Mouse (Mus musculus) skeletal muscle tissue, postnatal 0 days (tissue): ENCODE measurements around the gene Nipsnap3b. TPM values are rescaled to one million over a fixed set of nuclear protein-coding genes. Genes with fewer than 3 reads are reported as not detected.

Experiments used
- polyA plus RNA-seq: library from polyadenylated mRNA; unstranded; fragments of >200 nt; fragmentation: Nextera tagmentation; extraction: Ambion mirVana; gene quantifications from 2 replicates; pipeline ENCODE4 v1.2.1, GENCODE M21; 2015

The Nipsnap3b gene
- 24.3 and 30.0 TPM in 2 replicates for polyA plus RNA-seq

DNA sequence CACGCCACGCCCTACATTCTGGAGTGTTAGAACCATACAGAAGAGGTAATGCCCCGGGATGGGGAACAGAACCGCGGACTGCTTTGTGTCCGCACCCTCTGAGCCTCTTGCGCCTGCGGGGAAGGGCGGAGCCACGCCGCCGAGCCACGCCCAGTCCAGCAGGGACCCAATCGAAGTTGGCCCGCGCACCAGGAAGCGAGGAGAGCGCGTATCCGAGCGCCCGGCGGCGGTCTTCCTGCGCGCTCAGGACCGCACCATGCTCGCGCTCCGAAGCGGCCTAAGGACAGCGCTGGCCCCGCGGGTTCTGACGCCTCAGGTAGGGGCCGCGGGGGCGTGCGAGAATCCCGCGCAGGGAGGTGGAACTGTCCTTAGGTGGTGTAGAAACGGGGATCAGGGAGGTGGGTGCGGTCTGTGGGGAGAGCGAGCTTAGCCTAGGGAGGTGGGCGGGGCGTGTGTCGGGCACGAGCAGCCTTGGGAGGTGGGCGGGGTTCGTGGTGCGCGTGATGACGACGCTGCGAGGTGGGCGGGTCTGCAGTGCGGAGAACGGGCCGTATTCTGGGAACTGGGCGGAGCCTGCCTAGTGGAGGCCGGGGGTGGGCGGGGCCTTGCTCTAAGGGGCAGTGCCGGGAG, at the start of gene Nipsnap3b:
TSS of gene Nipsnap3b (plus strand) at position 149 of the 630 bp plus-strand sequence.

DNA sequence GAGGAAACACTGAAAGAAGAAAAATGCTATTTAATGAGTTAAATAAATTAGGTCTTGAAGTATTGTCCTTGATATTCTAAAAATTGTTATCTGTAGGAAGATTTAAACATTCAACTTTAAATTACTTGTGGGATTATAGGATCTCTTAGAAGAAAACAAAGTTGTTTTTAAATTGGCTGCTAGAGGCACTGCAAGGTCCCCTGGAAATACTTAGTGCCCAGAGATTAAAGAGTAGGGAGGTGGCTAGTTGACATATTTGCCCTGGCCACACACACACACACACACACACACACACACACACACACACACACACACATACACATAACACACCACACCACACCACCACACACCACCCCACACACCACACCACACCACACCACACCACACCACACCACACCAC, 47.4 kb upstream of the Nipsnap3b start, which contains the start of gene Olfr270:
TSS of gene Olfr270 (plus strand) at position 301 of the 400 bp plus-strand sequence.

DNA sequence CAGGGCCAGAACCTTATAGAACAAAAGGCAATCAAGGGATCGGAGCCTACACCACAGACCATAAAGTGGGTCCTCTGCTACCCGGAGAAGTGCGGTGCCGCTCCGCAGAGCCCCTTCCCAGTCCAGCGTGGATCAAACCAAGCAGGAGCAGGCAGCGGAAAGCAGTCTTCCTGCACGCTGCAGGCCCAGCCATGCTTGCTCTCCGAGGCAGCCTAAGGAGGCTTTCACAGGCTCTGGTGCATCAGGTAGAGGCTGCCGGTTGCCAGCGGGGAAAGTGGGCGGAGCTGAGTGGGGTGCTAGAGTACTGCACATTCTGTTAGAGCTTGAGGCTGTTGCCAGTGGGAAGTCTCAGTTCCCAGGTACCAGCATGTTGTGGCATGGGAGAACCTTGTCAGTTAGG, 22.4 kb upstream of the Nipsnap3b start, which contains the start of gene Nipsnap3a:
TSS of gene Nipsnap3a (plus strand) at position 25 of the 400 bp plus-strand sequence.

Other genes starting within 250 kb of the Nipsnap3b start
- gene Olfr275, start 197.3 kb upstream of the Nipsnap3b start, polyA plus RNA-seq, result not detected in 2 replicates
- gene Olfr273, start 152.6 kb upstream of the Nipsnap3b start, polyA plus RNA-seq, result not detected in 2 replicates
- gene Olfr272, start 92.7 kb upstream of the Nipsnap3b start, polyA plus RNA-seq, result not detected in 2 replicates
- gene Olfr270, start 47.3 kb upstream of the Nipsnap3b start, polyA plus RNA-seq, result not detected in 2 replicates
- not detected in 2 replicates for gene Nipsnap3a, start 22.6 kb upstream of the Nipsnap3b start, polyA plus RNA-seq
- gene Abca1, start 148.0 kb downstream of the Nipsnap3b start, polyA plus RNA-seq, result 4.5 and 4.6 TPM in 2 replicates